Mouse (Mus musculus): ENCODE results near the gene Gm9887. TPM values are rescaled to one million over a fixed set of nuclear protein-coding genes. Genes with fewer than 3 reads are reported as not detected.

Gene Gm9887
- total and polyA plus RNA-seq, 3 experiments, result 1.7 to 4.9 TPM; not detected in 1

GRCm38 (mm10) chr12:69377188-69377587 lies 4.9 kb upstream of the Gm9887 start:
- H3K4me3 ChIP-seq (ENCODE audit: control insufficient read depth in 1 of 2, insufficient read depth in 1 of 2, low read depth in 2 of 2, low read length in 2 of 2), result no peak overlapping the region
- H3K27ac ChIP-seq (ENCODE audit: control insufficient read depth, low read depth, low read length), result no peak overlapping the region
- no peaks in the 10 kb centered on the region for H3K9me3 ChIP-seq (replicated peaks; ENCODE audit: insufficient read depth, low read length)
- H3K27me3 ChIP-seq (ENCODE audit: control insufficient read depth in 1 of 2, insufficient read depth in 2 of 2, low read length in 2 of 2), result no peaks in the 10 kb centered on the region
- H3K9ac ChIP-seq (ENCODE audit: control insufficient read depth, low read depth, low read length, poor library complexity, severe bottlenecking), result no peak overlapping the region
- H3K4me1 ChIP-seq (ENCODE audit: control insufficient read depth in 1 of 2, insufficient read depth in 2 of 2, low read length in 2 of 2), result peaks cover 2 to 10% of the 10 kb centered on the region in 2 experiments
- peaks cover 4 to 25% of the 10 kb centered on the region in 2 experiments; a peak in 3 of 4 replicates for H3K36me3 ChIP-seq (ENCODE audit: control insufficient read depth in 1 of 2, insufficient read depth in 2 of 2, low read length in 2 of 2)
- peaks cover 36% of the 10 kb centered on the region for H3K79me2 ChIP-seq (ENCODE audit: control insufficient read depth, insufficient read depth, low read length, poor library complexity)
- TF ChIP-seq TBP (IDR thresholded peaks at IDR 0.05; ENCODE audit: low read depth, low read length) (no peak), RCOR1 (IDR thresholded peaks at IDR 0.05; ENCODE audit: low read depth, low read length) (no peak), POLR2AphosphoS2 (IDR thresholded peaks at IDR 0.05; ENCODE audit: low read length) (no peak), GABPA (IDR thresholded peaks at IDR 0.05; ENCODE audit: low read depth, low read length) (no peak), GATA1 (IDR thresholded peaks at IDR 0.05; ENCODE audit: low read depth, low read length) (no peak), KAT2A (conservative IDR thresholded peaks at IDR 0.05; ENCODE audit: low read depth, low read length) (no peak), MXI1 (IDR thresholded peaks at IDR 0.05; ENCODE audit: low read depth, low read length) (no peak), NRF1 (IDR thresholded peaks at IDR 0.05; ENCODE audit: insufficient read depth, low read depth, low read length, poor library complexity, severe bottlenecking) (no peak)
- DNase-seq (ENCODE audit: low read depth, low spot score), result no peak

GRCm38 (mm10) chr12:69376132-69376531 lies 3.9 kb upstream of the Gm9887 start:
- Histone ChIP-seq H3K27me3 (ENCODE audit: control insufficient read depth in 1 of 2, insufficient read depth in 2 of 2, low read length in 2 of 2) (no peaks in the 10 kb centered on the region), H3K79me2 (ENCODE audit: control insufficient read depth, insufficient read depth, low read length, poor library complexity) (peaks cover 40% of the 10 kb centered on the region), H3K4me1 (ENCODE audit: control insufficient read depth in 1 of 2, insufficient read depth in 2 of 2, low read length in 2 of 2) (peaks cover 2 to 7% of the 10 kb centered on the region in 2 experiments), H3K9ac (ENCODE audit: control insufficient read depth, low read depth, low read length, poor library complexity, severe bottlenecking) (no peak overlapping the region; the same call in 1 of the 2 replicates), H3K36me3 (ENCODE audit: control insufficient read depth in 1 of 2, insufficient read depth in 2 of 2, low read length in 2 of 2) (peaks cover 4 to 22% of the 10 kb centered on the region in 2 experiments; a peak in 3 of 4 replicates), H3K4me3 (ENCODE audit: control insufficient read depth in 1 of 2, insufficient read depth in 1 of 2, low read depth in 2 of 2, low read length in 2 of 2) (no peak overlapping the region; a peak in 1 of 4 replicates), H3K9me3 (replicated peaks; ENCODE audit: insufficient read depth, low read length) (no peaks in the 10 kb centered on the region), H3K27ac (ENCODE audit: control insufficient read depth, low read depth, low read length) (no peak overlapping the region)
- TF ChIP-seq MAX (IDR thresholded peaks at IDR 0.05; ENCODE audit: low read length), result no peak
- TF ChIP-seq EP300 (IDR thresholded peaks at IDR 0.05; ENCODE audit: low read depth in 1 of 2, low read length in 2 of 2), result no peak
- no peak for TF ChIP-seq ZNF384 (IDR thresholded peaks at IDR 0.05; ENCODE audit: low read depth, low read length)
- no peak for TF ChIP-seq CHD1 (IDR thresholded peaks at IDR 0.05; ENCODE audit: low read depth, low read length)
- TF ChIP-seq NRF1 (IDR thresholded peaks at IDR 0.05; ENCODE audit: insufficient read depth, low read depth, low read length, poor library complexity, severe bottlenecking), result no peak
- no peak for TF ChIP-seq SIN3A (IDR thresholded peaks at IDR 0.05; ENCODE audit: low read length)
- no peak for TF ChIP-seq BHLHE40 (IDR thresholded peaks at IDR 0.05; ENCODE audit: borderline replicate concordance, low read depth, low read length)
- TF ChIP-seq ZMIZ1 (IDR thresholded peaks at IDR 0.05; ENCODE audit: low read depth, low read length), result no peak
- TF ChIP-seq GATA1 (IDR thresholded peaks at IDR 0.05; ENCODE audit: low read depth, low read length), result no peak
- DNase-seq (ENCODE audit: low read depth, low spot score), result no peak

Data from MEL (cell line).